Mouse (Mus musculus) frontal cortex, postnatal 25 days (tissue): ENCODE measurements around the gene Gmps.

ENCODE experiments used
- DNase-seq, 2 experiments: peaks; one replicate each; pipeline ENCODE4 v3.0.0; 2022; ENCODE audit warnings: low spot score in 2 of 2

Gmps gene

GRCm38 (mm10) chr3:63975955-63976908 lies at the start of gene Gmps:
TSS of gene Gmps (plus strand) at chr3:63976106.
- peak; percentile 77 to 87 for DNase-seq

- DNase-seq = peak; percentile 88
These were observed 46.7 kb upstream of the Gmps start, which contains the start of gene E130311K13Rik for GRCm38 (mm10) chr3:63928878-63929859. TSS of gene E130311K13Rik (minus strand) at chr3:63929472.

GRCm38 (mm10) chr3:63938928-63939327 lies 37.0 kb upstream of the Gmps start:
- DNase-seq = no peak

GRCm38 (mm10) chr3:63941204-63941850 lies 34.6 kb upstream of the Gmps start:
- DNase-seq = peak in 1 of 2 experiments; percentile 19

- DNase-seq = no peak
These were observed 26.1 kb upstream of the Gmps start for GRCm38 (mm10) chr3:63949837-63950236.

- no peak for DNase-seq
These were observed 12.3 kb upstream of the Gmps start for GRCm38 (mm10) chr3:63963421-63964099.

- peak; percentile 99 for DNase-seq
These were observed 11.6 kb upstream of the Gmps start, which contains the start of gene Slc33a1 for GRCm38 (mm10) chr3:63964100-63964921. TSS of gene Slc33a1 (minus strand) at chr3:63964768.

- no peak for DNase-seq
These were observed 11.0 kb upstream of the Gmps start for GRCm38 (mm10) chr3:63964922-63965249.

- DNase-seq = no peak
These were observed 10.0 kb upstream of the Gmps start for GRCm38 (mm10) chr3:63965929-63966328.

- no peak for DNase-seq
These were observed 2.0 kb downstream of the Gmps start for GRCm38 (mm10) chr3:63977895-63978294.

GRCm38 (mm10) chr3:63986656-63987055 lies 10.8 kb downstream of the Gmps start:
- no peak for DNase-seq

GRCm38 (mm10) chr3:63988722-63989440 lies 13.0 kb downstream of the Gmps start:
- no peak for DNase-seq

GRCm38 (mm10) chr3:64021436-64021835 lies 45.5 kb downstream of the Gmps start:
- DNase-seq = no peak

- no peak for DNase-seq
These were observed 46.0 kb downstream of the Gmps start for GRCm38 (mm10) chr3:64021867-64022266.

GRCm38 (mm10) chr3:64029846-64030245 lies 53.9 kb downstream of the Gmps start:
- DNase-seq = no peak

GRCm38 (mm10) chr3:64038136-64038841 lies 62.4 kb downstream of the Gmps start:
- no peak for DNase-seq

GRCm38 (mm10) chr3:64039818-64040784 lies 64.2 kb downstream of the Gmps start:
- peak; percentile 85 to 88 for DNase-seq
